Mouse (Mus musculus) MEL (cell line): ENCODE data around the gene Nsun2. TPM values are rescaled to one million over a fixed set of nuclear protein-coding genes. Genes with fewer than 3 reads are reported as not detected.

Source experiments
- DNase-seq: peaks from one replicate; pipeline ENCODE4 v3.0.0; 2011; ENCODE audit warnings: low read depth, low spot score
- H3K27ac ChIP-seq: 2 replicates; pipeline ENCODE4 v1.5.1; 2012; ENCODE audit warnings: low read depth, mild to moderate bottlenecking, control low read depth, low read length, moderate library complexity; ENCODE audit not compliant: control insufficient read depth
- H3K27me3 ChIP-seq, 2 experiments: fragments of 150-350 bp in 1 of 2; sonication (generic) in 1 of 2; 2 replicates each; pipeline ENCODE4 v1.6.1; 2012; ENCODE audit warnings: low read length in 2 of 2, mild to moderate bottlenecking in 2 of 2, improper control_type of control experiment in 1 of 2, moderate library complexity in 1 of 2; ENCODE audit not compliant: insufficient read depth in 2 of 2, control insufficient read depth in 1 of 2
- H3K36me3 ChIP-seq, 2 experiments: 2 replicates each; pipeline ENCODE4 v1.6.1; 2012 to 2014; ENCODE audit warnings: low read length in 2 of 2, improper control_type of control experiment in 1 of 2, inconsistent platforms in 1 of 2, mild to moderate bottlenecking in 1 of 2; ENCODE audit not compliant: insufficient read depth in 2 of 2, control insufficient read depth in 1 of 2
- H3K4me1 ChIP-seq, 2 experiments: fragments of 150-350 bp in 1 of 2; sonication (generic) in 1 of 2; 2 replicates each; pipeline ENCODE4 v1.6.1; 2012; ENCODE audit warnings: low read length in 2 of 2, improper control_type of control experiment in 1 of 2, mild to moderate bottlenecking in 1 of 2; ENCODE audit not compliant: insufficient read depth in 2 of 2, control insufficient read depth in 1 of 2
- H3K4me3 ChIP-seq, 2 experiments: fragments of 150-350 bp in 1 of 2; sonication (generic) in 1 of 2; 2 replicates each; pipeline ENCODE4 v1.5.1; 2012; ENCODE audit warnings: low read depth in 2 of 2, low read length in 2 of 2, mild to moderate bottlenecking in 2 of 2, moderate library complexity in 2 of 2, control low read depth in 1 of 2, improper control_type of control experiment in 1 of 2; ENCODE audit not compliant: control insufficient read depth in 1 of 2, insufficient read depth in 1 of 2
- H3K79me2 ChIP-seq: 2 replicates; pipeline ENCODE4 v1.6.1; 2012; ENCODE audit warnings: mild to moderate bottlenecking, low read length, moderate library complexity; ENCODE audit not compliant: control insufficient read depth, poor library complexity, insufficient read depth
- H3K9ac ChIP-seq: 2 replicates; pipeline ENCODE4 v1.6.1; 2012; ENCODE audit warnings: low read depth, mild to moderate bottlenecking, control low read depth, low read length, moderate library complexity; ENCODE audit not compliant: control insufficient read depth, poor library complexity, severe bottlenecking
- H3K9me3 ChIP-seq: fragments of 150-350 bp; sonication (generic); replicated peaks from 2 replicates; pipeline ENCODE4 v1.6.1; 2012; ENCODE audit warnings: mild to moderate bottlenecking, low read length, improper control_type of control experiment, moderate library complexity; ENCODE audit not compliant: insufficient read depth
- CHD1 ChIP-seq: IDR thresholded peaks from 2 replicates; pipeline ENCODE4 v1.6.1; 2012; ENCODE audit warnings: low read depth, mild to moderate bottlenecking, inconsistent platforms, low read length, improper control_type of control experiment
- CTCF ChIP-seq, 3 experiments: IDR thresholded peaks in 2 of 3; conservative IDR thresholded peaks in 1 of 3; 2 replicates each; pipeline ENCODE4 v1.5.1; 2011 to 2012; ENCODE audit warnings: low read length in 3 of 3, low read depth in 2 of 3, mild to moderate bottlenecking in 2 of 3, improper control_type of control experiment in 1 of 3, inconsistent platforms in 1 of 3, mixed read lengths in 1 of 3, moderate library complexity in 1 of 3; ENCODE audit not compliant: control insufficient read depth in 1 of 3, insufficient read depth in 1 of 3, poor library complexity in 1 of 3, severe bottlenecking in 1 of 3
- EP300 ChIP-seq, 2 experiments: IDR thresholded peaks; 2 replicates each; pipeline ENCODE4 v1.6.1; 2011; ENCODE audit warnings: improper control_type of control experiment in 2 of 2, low read length in 2 of 2, low read depth in 1 of 2, mild to moderate bottlenecking in 1 of 2
- ETS1 ChIP-seq: IDR thresholded peaks from 2 replicates; pipeline ENCODE4 v1.6.1; 2012; ENCODE audit warnings: low read depth, mild to moderate bottlenecking, inconsistent platforms, low read length, improper control_type of control experiment, moderate library complexity
- GABPA ChIP-seq: IDR thresholded peaks from 2 replicates; pipeline ENCODE4 v1.6.1; 2012; ENCODE audit warnings: low read depth, mild to moderate bottlenecking, inconsistent platforms, low read length, improper control_type of control experiment, moderate library complexity
- HCFC1 ChIP-seq: IDR thresholded peaks from 2 replicates; pipeline ENCODE4 v1.6.1; 2012; ENCODE audit warnings: low read depth, mild to moderate bottlenecking, inconsistent platforms, low read length, improper control_type of control experiment, moderate library complexity
- JUND ChIP-seq: IDR thresholded peaks from 2 replicates; pipeline ENCODE4 v1.6.1; 2011; ENCODE audit warnings: low read depth, mild to moderate bottlenecking, improper control_type of control experiment, low read length
- MAFK ChIP-seq: IDR thresholded peaks from 2 replicates; pipeline ENCODE4 v1.6.1; 2011; ENCODE audit warnings: low read depth, mild to moderate bottlenecking, low read length, improper control_type of control experiment, borderline replicate concordance
- MAZ ChIP-seq: IDR thresholded peaks from 2 replicates; pipeline ENCODE4 v1.6.1; 2012; ENCODE audit warnings: low read depth, mild to moderate bottlenecking, inconsistent platforms, low read length, improper control_type of control experiment
- MEF2A ChIP-seq: IDR thresholded peaks from 2 replicates; pipeline ENCODE4 v1.6.1; 2014; ENCODE audit warnings: low read depth, mild to moderate bottlenecking, inconsistent platforms, low read length, improper control_type of control experiment; ENCODE audit not compliant: poor library complexity, insufficient replicate concordance, severe bottlenecking; ENCODE audit errors: extremely low read depth
- MYB ChIP-seq: IDR thresholded peaks from 2 replicates; pipeline ENCODE4 v1.6.1; 2011; ENCODE audit warnings: mild to moderate bottlenecking, low read depth, low read length, improper control_type of control experiment
- MYC ChIP-seq: IDR thresholded peaks from 2 replicates; pipeline ENCODE4 v1.6.1; 2011; ENCODE audit warnings: low read depth, mild to moderate bottlenecking, low read length, improper control_type of control experiment, moderate library complexity
- NELFE ChIP-seq: IDR thresholded peaks from 2 replicates; pipeline ENCODE4 v1.6.1; 2011; ENCODE audit warnings: low read depth, low read length, improper control_type of control experiment
- NRF1 ChIP-seq: IDR thresholded peaks from 2 replicates; pipeline ENCODE4 v1.6.1; 2014; ENCODE audit warnings: low read depth, mild to moderate bottlenecking, inconsistent platforms, low read length, improper control_type of control experiment, moderate library complexity; ENCODE audit not compliant: poor library complexity, insufficient read depth, severe bottlenecking
- POLR2AphosphoS2 ChIP-seq: IDR thresholded peaks from 2 replicates; pipeline ENCODE4 v1.6.1; 2011; ENCODE audit warnings: low read length, improper control_type of control experiment
- POLR2AphosphoS5 ChIP-seq: IDR thresholded peaks from 2 replicates; pipeline ENCODE4 v1.6.1; 2012; ENCODE audit warnings: low read depth, borderline replicate concordance, mild to moderate bottlenecking, inconsistent platforms, low read length, moderate library complexity, mixed read lengths
- RAD21 ChIP-seq: IDR thresholded peaks from 2 replicates; pipeline ENCODE4 v1.6.1; 2011; ENCODE audit warnings: mild to moderate bottlenecking, low read depth, low read length, improper control_type of control experiment
- RCOR1 ChIP-seq: IDR thresholded peaks from 2 replicates; pipeline ENCODE4 v1.6.1; 2012; ENCODE audit warnings: low read depth, mild to moderate bottlenecking, inconsistent platforms, low read length, improper control_type of control experiment
- SIN3A ChIP-seq: IDR thresholded peaks from 2 replicates; pipeline ENCODE4 v1.6.1; 2012; ENCODE audit warnings: low read length, improper control_type of control experiment, inconsistent platforms
- TCF12 ChIP-seq: IDR thresholded peaks from 2 replicates; pipeline ENCODE4 v1.6.1; 2014; ENCODE audit warnings: low read depth, mild to moderate bottlenecking, inconsistent platforms, low read length, improper control_type of control experiment, moderate library complexity
- UBTF ChIP-seq: IDR thresholded peaks from 2 replicates; pipeline ENCODE4 v1.6.1; 2012; ENCODE audit warnings: low read depth, mild to moderate bottlenecking, inconsistent platforms, low read length, improper control_type of control experiment, moderate library complexity, borderline replicate concordance; ENCODE audit not compliant: insufficient read depth
- USF1 ChIP-seq: IDR thresholded peaks from 2 replicates; pipeline ENCODE4 v1.6.1; 2014; ENCODE audit warnings: low read depth, mild to moderate bottlenecking, inconsistent platforms, low read length, improper control_type of control experiment, moderate library complexity
- USF2 ChIP-seq, 2 experiments: IDR thresholded peaks; 2 replicates each; pipeline ENCODE4 v1.6.1; 2011 to 2012; ENCODE audit warnings: improper control_type of control experiment in 2 of 2, low read length in 2 of 2, borderline replicate concordance in 1 of 2, inconsistent platforms in 1 of 2, low read depth in 1 of 2, mild to moderate bottlenecking in 1 of 2; ENCODE audit not compliant: insufficient read depth in 1 of 2
- ZC3H11A ChIP-seq: IDR thresholded peaks from 2 replicates; pipeline ENCODE4 v1.6.1; 2012; ENCODE audit warnings: low read depth, mild to moderate bottlenecking, inconsistent platforms, low read length, improper control_type of control experiment
- ZKSCAN1 ChIP-seq: IDR thresholded peaks from 2 replicates; pipeline ENCODE4 v1.6.1; 2012; ENCODE audit warnings: low read depth, mild to moderate bottlenecking, inconsistent platforms, low read length, improper control_type of control experiment, moderate library complexity
- ZMIZ1 ChIP-seq: IDR thresholded peaks from 2 replicates; pipeline ENCODE4 v1.6.1; 2012; ENCODE audit warnings: low read depth, mild to moderate bottlenecking, inconsistent platforms, low read length, improper control_type of control experiment, moderate library complexity
- ZNF384 ChIP-seq: IDR thresholded peaks from 2 replicates; pipeline ENCODE4 v1.6.1; 2012; ENCODE audit warnings: low read depth, mild to moderate bottlenecking, inconsistent platforms, low read length, improper control_type of control experiment
- polyA plus RNA-seq, 2 experiments: library from polyadenylated mRNA; stranded (reverse) in 1 of 2; unstranded in 1 of 2; fragments of >175 nt in 1 of 2; fragments of >200 nt in 1 of 2; gene quantifications; 2 replicates each; pipeline versions ENCODE4 v1.2.1 to v1.2.4; 2012; ENCODE audit warnings: low replicate concordance in 2 of 2, low read depth in 1 of 2; ENCODE audit not compliant: insufficient read length in 2 of 2, insufficient read depth in 1 of 2, missing spikeins in 1 of 2
- total RNA-seq: library from RNA; depleted of rRNA; stranded (reverse); fragments of 300-350 nt; gene quantifications from 2 replicates; pipeline ENCODE4 v1.2.3, GENCODE M21; 2012

Nsun2 gene
- total and polyA plus RNA-seq, 3 experiments, result 277 to 303 (median 302) TPM

DNA sequence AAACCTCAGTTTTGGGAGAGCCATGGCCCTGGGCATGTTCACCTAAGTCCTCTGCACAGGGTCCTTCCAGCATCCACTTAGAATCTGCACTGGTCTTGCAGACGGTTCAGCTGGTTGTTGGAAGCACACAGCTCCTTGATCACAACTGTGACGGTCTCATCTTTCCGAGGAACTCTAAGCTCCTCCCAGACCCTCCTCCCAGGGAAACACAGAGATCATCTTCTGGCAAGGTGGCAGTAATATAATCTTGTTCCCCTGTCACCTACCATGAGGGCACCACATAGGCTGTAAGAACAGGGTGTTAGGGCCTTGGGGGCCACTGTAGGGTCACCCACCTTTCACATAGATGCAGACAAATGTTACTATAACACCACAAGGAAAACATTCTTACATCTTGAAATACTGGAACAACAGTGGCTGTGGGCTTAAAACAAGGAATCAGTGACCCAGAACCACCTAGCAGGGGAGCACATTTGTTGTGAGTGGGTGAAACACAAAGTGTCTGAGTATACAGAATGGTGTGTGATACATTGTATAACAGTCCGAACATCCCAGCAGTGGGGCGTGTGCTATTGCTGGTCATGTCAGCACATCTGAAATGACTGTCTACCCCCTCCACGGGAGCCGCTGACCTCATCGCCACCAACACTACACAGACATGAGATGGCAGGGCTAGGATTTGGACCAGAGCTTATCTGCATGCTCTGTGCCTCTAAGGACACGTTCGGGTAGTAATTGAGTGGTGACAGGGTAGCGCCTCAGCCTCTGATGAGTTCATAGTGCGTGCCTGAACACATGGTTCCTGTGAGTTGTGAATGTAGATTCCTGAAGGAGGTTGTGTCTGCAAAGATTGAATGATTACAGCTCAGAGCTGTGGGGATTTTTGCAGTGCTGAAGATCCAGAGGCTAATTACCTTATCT lies 29.4 kb downstream of the Nsun2 start:
- no peaks in the 10 kb centered on the region for H3K79me2 ChIP-seq
- H3K9me3 ChIP-seq, result no peaks in the 10 kb centered on the region
- peaks cover 0 to 16% of the 10 kb centered on the region in 2 experiments; a peak in 2 of 4 replicates for H3K36me3 ChIP-seq
- H3K4me1 ChIP-seq, result peaks cover 5 to 28% of the 10 kb centered on the region in 2 experiments; a peak in 3 of 4 replicates
- no peak overlapping the region for H3K4me3 ChIP-seq
- H3K27ac ChIP-seq, result no peak overlapping the region
- DNase-seq, result no peak
- no peaks in the 10 kb centered on the region for H3K27me3 ChIP-seq
- TF ChIP-seq NRF1 (no peak), MAZ (no peak), RCOR1 (no peak), ZC3H11A (no peak), MYC (no peak), USF2 (IDR thresholded peaks at IDR 0.05; ENCODE audit: borderline replicate concordance in 1 of 2, insufficient read depth in 1 of 2, low read depth in 1 of 2, low read length in 2 of 2) (no peak), POLR2AphosphoS2 (no peak), TCF12 (no peak), UBTF (no peak), HCFC1 (no peak), CTCF (IDR thresholded peaks at IDR 0.05 in 2 of 3, conservative IDR thresholded peaks at IDR 0.05 in 1 of 3; ENCODE audit: control insufficient read depth in 1 of 3, insufficient read depth in 1 of 3, low read depth in 2 of 3, low read length in 3 of 3, poor library complexity in 1 of 3, severe bottlenecking in 1 of 3) (no peak), SIN3A (no peak), ZKSCAN1 (no peak), MAFK (no peak), USF1 (no peak), NELFE (no peak), ZNF384 (no peak), ZMIZ1 (no peak), CHD1 (no peak)
- no peak overlapping the region for H3K9ac ChIP-seq

DNA sequence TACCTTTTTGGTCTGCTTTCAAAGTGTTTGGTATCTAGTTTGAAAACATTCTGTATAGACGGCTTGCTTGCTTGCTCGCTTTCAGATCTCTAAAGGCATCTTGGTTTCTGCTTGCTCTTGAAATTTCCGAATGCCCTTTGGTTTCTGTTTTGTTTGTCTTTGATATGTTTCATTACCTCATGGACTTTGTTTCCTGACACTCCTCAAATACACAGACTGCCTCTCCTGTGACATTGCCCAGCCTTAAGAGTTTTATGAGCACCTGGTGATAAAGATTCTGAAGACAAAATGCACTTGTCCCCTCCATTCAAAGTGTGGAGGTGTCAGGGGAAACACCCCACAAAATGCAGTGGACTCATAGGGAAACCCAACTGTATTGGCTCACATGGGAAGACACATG lies 30.4 kb downstream of the Nsun2 start:
- no peak overlapping the region for H3K4me3 ChIP-seq
- H3K27ac ChIP-seq, result no peak overlapping the region
- H3K4me1 ChIP-seq, result peaks cover 5 to 28% of the 10 kb centered on the region in 2 experiments; a peak in 3 of 4 replicates
- no peaks in the 10 kb centered on the region for H3K27me3 ChIP-seq
- H3K79me2 ChIP-seq, result no peaks in the 10 kb centered on the region
- H3K9me3 ChIP-seq, result no peaks in the 10 kb centered on the region
- no peak overlapping the region for H3K9ac ChIP-seq
- H3K36me3 ChIP-seq, result peaks cover 0 to 16% of the 10 kb centered on the region in 2 experiments; a peak in 2 of 4 replicates
- TF ChIP-seq ZMIZ1 (no peak), EP300 (IDR thresholded peaks at IDR 0.05; ENCODE audit: low read depth in 1 of 2, low read length in 2 of 2) (no peak), CTCF (IDR thresholded peaks at IDR 0.05 in 2 of 3, conservative IDR thresholded peaks at IDR 0.05 in 1 of 3; ENCODE audit: control insufficient read depth in 1 of 3, insufficient read depth in 1 of 3, low read depth in 2 of 3, low read length in 3 of 3, poor library complexity in 1 of 3, severe bottlenecking in 1 of 3) (no peak), RCOR1 (no peak), ZKSCAN1 (no peak), USF2 (IDR thresholded peaks at IDR 0.05; ENCODE audit: borderline replicate concordance in 1 of 2, insufficient read depth in 1 of 2, low read depth in 1 of 2, low read length in 2 of 2) (no peak), MAZ (no peak), TCF12 (no peak), ZC3H11A (no peak), SIN3A (no peak), RAD21 (no peak), JUND (no peak), MYC (no peak), POLR2AphosphoS5 (no peak), MYB (no peak), MEF2A (no peak), MAFK (no peak), ETS1 (no peak), GABPA (no peak)
- DNase-seq, result no peak
